Comparison of ENCODE assay signal across 25 mouse cellular contexts in genomic region chr11:55429973-55430372, GRCm38 (mm10). TPM values are rescaled to one million over a fixed set of nuclear protein-coding genes. Genes with fewer than 3 reads are reported as not detected.
DNase-seq lines count a peak whose midpoint lies in the region; ATAC-seq lines count a peak whose summit lies in the region.
"Had no signal": no experiment of that assay in that cellular context is flagged by ENCODE, and none has a peak within 500 bp of the region (broad histone marks: within the 10 kb centered on the region; RNA-seq: fewer than 3 reads in every experiment).

No protein-coding gene starts in this region.

- ATAC-seq in forebrain, embryonic 11.5 days (replicated peaks; ENCODE audit: low FRiP score): no peak
- no peak for ATAC-seq in heart, embryonic 11.5 days (replicated peaks; ENCODE audit: insufficient number of reproducible peaks, low FRiP score, low TSS enrichment)
- no peak for ATAC-seq in hindbrain, embryonic 16.5 days
- ATAC-seq: activated CD4-positive, CD25-positive, alpha-beta regulatory T cell, adult 4 months; CD4-positive, CD25-positive, alpha-beta regulatory T cell, adult 4 months; forebrain, embryonic 13.5 days; forebrain, embryonic 15.5 days; forebrain, postnatal 0 days; Patski had no signal

- H3K9me3 ChIP-seq in forebrain, embryonic 10.5 days: no peaks in the 10 kb centered on the region
- no peaks in the 10 kb centered on the region for H3K9me3 ChIP-seq in forebrain, embryonic 11.5 days (ENCODE audit: control insufficient read depth, low read length)
- H3K9me3 ChIP-seq in heart, embryonic 11.5 days (replicated peaks; ENCODE audit: control insufficient read depth, low read length): no peaks in the 10 kb centered on the region
- H3K9me3 ChIP-seq in hindbrain, embryonic 10.5 days: no peaks in the 10 kb centered on the region
- no peaks in the 10 kb centered on the region for H3K9me3 ChIP-seq in hindbrain, embryonic 16.5 days (ENCODE audit: control insufficient read depth, low read length)
- no peaks in the 10 kb centered on the region for H3K9me3 ChIP-seq in embryonic facial prominence, embryonic 10.5 days
- H3K9me3 ChIP-seq: embryonic facial prominence, embryonic 12.5 days; forebrain, embryonic 13.5 days; forebrain, embryonic 15.5 days; G1E had no signal

- H3K9ac ChIP-seq in forebrain, embryonic 11.5 days (ENCODE audit: low read length): no peak overlapping the region
- H3K9ac ChIP-seq in heart, embryonic 11.5 days (ENCODE audit: low read depth, low read length): no peak overlapping the region
- H3K9ac ChIP-seq in hindbrain, embryonic 16.5 days (ENCODE audit: low read depth, low read length): no peak overlapping the region
- H3K9ac ChIP-seq: embryonic facial prominence, embryonic 12.5 days; forebrain, embryonic 13.5 days; forebrain, embryonic 15.5 days; forebrain, postnatal 0 days had no signal

- no peak for DNase-seq in forebrain, embryonic 10.5 days (ENCODE audit: extremely low spot score, low spot score)
- DNase-seq in forebrain, embryonic 11.5 days (ENCODE audit: low spot score): no peak
- DNase-seq in heart, adult 11 months: peak; percentile 76
- no peak for DNase-seq in hindbrain, embryonic 10.5 days (ENCODE audit: low spot score)
- no peak for DNase-seq in embryonic facial prominence, embryonic 10.5 days (ENCODE audit: low spot score)
- DNase-seq: adrenal gland, adult 8-10 months; adrenal gland, postnatal 14 days; adrenal gland, postnatal 36 days; B cell, adult 2 months; cerebellum, adult 11-12 months; cerebellum, adult 2 months; cerebellum, adult 9-11 months; cerebellum, postnatal 14 days; cerebellum, postnatal 36 days; embryo, embryonic 11 days; forebrain, postnatal 0 days had no signal

- H3K4me2 ChIP-seq in forebrain, embryonic 11.5 days (ENCODE audit: low read depth, low read length, severe bottlenecking): no peak overlapping the region
- H3K4me2 ChIP-seq in heart, embryonic 11.5 days: no peak overlapping the region
- no peak overlapping the region for H3K4me2 ChIP-seq in hindbrain, embryonic 16.5 days (ENCODE audit: low read length)
- H3K4me2 ChIP-seq: embryonic facial prominence, embryonic 12.5 days; forebrain, embryonic 13.5 days; forebrain, embryonic 15.5 days had no signal

- H3K27me3 ChIP-seq in forebrain, embryonic 10.5 days (ENCODE audit: poor library complexity, severe bottlenecking): peaks cover 4% of the 10 kb centered on the region; the same call in 1 of the 2 replicates
- no peaks in the 10 kb centered on the region for H3K27me3 ChIP-seq in forebrain, embryonic 11.5 days (ENCODE audit: control insufficient read depth, insufficient read depth, low read length)
- no peaks in the 10 kb centered on the region for H3K27me3 ChIP-seq in heart, embryonic 11.5 days (ENCODE audit: control insufficient read depth, insufficient read depth, low read length)
- no peaks in the 10 kb centered on the region for H3K27me3 ChIP-seq in hindbrain, embryonic 10.5 days (ENCODE audit: insufficient read depth, poor library complexity, severe bottlenecking)
- H3K27me3 ChIP-seq in hindbrain, embryonic 16.5 days (replicated peaks; ENCODE audit: control insufficient read depth, insufficient read depth, low read length): no peaks in the 10 kb centered on the region
- no peaks in the 10 kb centered on the region for H3K27me3 ChIP-seq in embryonic facial prominence, embryonic 10.5 days (replicated peaks; ENCODE audit: low read depth, poor library complexity, severe bottlenecking)
- H3K27me3 ChIP-seq: embryonic facial prominence, embryonic 12.5 days; forebrain, embryonic 13.5 days; forebrain, embryonic 15.5 days; Patski had no signal

- 91% methylated on average over 2 of the region's 2 CpGs for WGBS in forebrain, embryonic 10.5 days
- WGBS in forebrain, embryonic 11.5 days: 93% methylated on average over 2 of the region's 2 CpGs
- 80% methylated on average over 2 of the region's 2 CpGs for WGBS in heart, embryonic 11.5 days (ENCODE audit: insufficient replicate concordance)
- WGBS in hindbrain, embryonic 10.5 days: 89% methylated on average over 2 of the region's 2 CpGs
- WGBS in hindbrain, embryonic 16.5 days: 90% methylated on average over 2 of the region's 2 CpGs
- WGBS in embryonic facial prominence, embryonic 10.5 days: 91% methylated on average over 2 of the region's 2 CpGs

- H3K27ac ChIP-seq in forebrain, embryonic 10.5 days: 0 out of 2 replicates have a peak overlapping the region, but pooled peaks have one; percentile 30
- H3K27ac ChIP-seq in forebrain, embryonic 11.5 days (ENCODE audit: low read depth, low read length): no peak overlapping the region
- no peak overlapping the region for H3K27ac ChIP-seq in heart, embryonic 11.5 days (ENCODE audit: low read depth, low read length)
- peak overlapping the region; percentile 35; the same call in 1 of the 2 replicates for H3K27ac ChIP-seq in hindbrain, embryonic 10.5 days
- no peak overlapping the region for H3K27ac ChIP-seq in hindbrain, embryonic 16.5 days (ENCODE audit: low read depth, low read length)
- H3K27ac ChIP-seq in embryonic facial prominence, embryonic 10.5 days (replicated peaks): peak overlapping the region; percentile 54; the same call in 1 of the 2 replicates
- H3K27ac ChIP-seq: forebrain, embryonic 13.5 days; forebrain, embryonic 15.5 days had no signal

- H3K4me3 ChIP-seq in forebrain, embryonic 10.5 days: no peak overlapping the region
- no peak overlapping the region for H3K4me3 ChIP-seq in forebrain, embryonic 11.5 days (ENCODE audit: low read depth, low read length)
- no peak overlapping the region for H3K4me3 ChIP-seq in heart, embryonic 11.5 days (ENCODE audit: low read depth, low read length)
- H3K4me3 ChIP-seq in hindbrain, embryonic 10.5 days: no peak overlapping the region
- no peak overlapping the region for H3K4me3 ChIP-seq in hindbrain, embryonic 16.5 days (ENCODE audit: low read length)
- H3K4me3 ChIP-seq in embryonic facial prominence, embryonic 10.5 days: no peak overlapping the region
- H3K4me3 ChIP-seq: embryonic facial prominence, embryonic 12.5 days; forebrain, embryonic 13.5 days; forebrain, embryonic 15.5 days had no signal

- no peaks in the 10 kb centered on the region for H3K36me3 ChIP-seq in forebrain, embryonic 10.5 days (replicated peaks)
- H3K36me3 ChIP-seq in forebrain, embryonic 11.5 days (ENCODE audit: control insufficient read depth, insufficient read depth, low read length): no peaks in the 10 kb centered on the region
- no peaks in the 10 kb centered on the region for H3K36me3 ChIP-seq in heart, embryonic 11.5 days (ENCODE audit: control insufficient read depth, insufficient read depth, low read length)
- H3K36me3 ChIP-seq in hindbrain, embryonic 10.5 days: no peaks in the 10 kb centered on the region
- H3K36me3 ChIP-seq in hindbrain, embryonic 16.5 days (ENCODE audit: control insufficient read depth, insufficient read depth, low read length): no peaks in the 10 kb centered on the region
- H3K36me3 ChIP-seq in embryonic facial prominence, embryonic 10.5 days (replicated peaks): no peaks in the 10 kb centered on the region
- H3K36me3 ChIP-seq: embryonic facial prominence, embryonic 12.5 days; forebrain, embryonic 15.5 days; G1E had no signal

- H3K4me1 ChIP-seq in forebrain, embryonic 10.5 days: peaks cover 27% of the 10 kb centered on the region
- H3K4me1 ChIP-seq in forebrain, embryonic 11.5 days (replicated peaks; ENCODE audit: control insufficient read depth, insufficient read depth, low read length): peaks cover 6% of the 10 kb centered on the region; the same call in 1 of the 2 replicates
- peaks cover 22% of the 10 kb centered on the region for H3K4me1 ChIP-seq in heart, embryonic 11.5 days (ENCODE audit: control insufficient read depth, insufficient read depth, low read length)
- H3K4me1 ChIP-seq in hindbrain, embryonic 10.5 days (replicated peaks): peaks cover 42% of the 10 kb centered on the region
- peaks cover 6% of the 10 kb centered on the region for H3K4me1 ChIP-seq in hindbrain, embryonic 16.5 days (ENCODE audit: control insufficient read depth, insufficient read depth, low read depth, low read length)
- H3K4me1 ChIP-seq in embryonic facial prominence, embryonic 10.5 days: peaks cover 30% of the 10 kb centered on the region

RNA-seq across cellular contexts. Expression of gene Sparc, which starts 7.0 kb away (rescaled TPM):
- polyA plus RNA-seq in forebrain, embryonic 10.5 days (2016; fragmentation: Nextera tagmentation; extraction: Ambion mirVana): 311 and 318 TPM in 2 replicates
- polyA plus RNA-seq in forebrain, embryonic 11.5 days (2014; fragmentation: Nextera tagmentation; extraction: Ambion mirVana): 348 and 407 TPM in 2 replicates
- 1,182 and 1,259 TPM in 2 replicates for polyA plus RNA-seq in heart, embryonic 11.5 days (2014; fragmentation: Nextera tagmentation; extraction: Ambion mirVana)
- polyA plus RNA-seq in hindbrain, embryonic 10.5 days (2016; fragmentation: Nextera tagmentation; extraction: Ambion mirVana): 400 and 454 TPM in 2 replicates
- 616 and 724 TPM in 2 replicates for polyA plus RNA-seq in hindbrain, embryonic 16.5 days (2015; fragmentation: Nextera tagmentation; extraction: Ambion mirVana)
- polyA plus RNA-seq in embryonic facial prominence, embryonic 10.5 days (2016; fragmentation: Nextera tagmentation; extraction: Ambion mirVana): 269 and 310 TPM in 2 replicates
- polyA plus RNA-seq: activated CD4-positive, CD25-positive, alpha-beta regulatory T cell, adult 4 months; G1E had no signal

RNA-seq across cellular contexts. Expression of gene Atox1, which starts 31.1 kb away (rescaled TPM):
- polyA plus RNA-seq in forebrain, embryonic 10.5 days (2016; fragmentation: Nextera tagmentation; extraction: Ambion mirVana): 215 and 218 TPM in 2 replicates
- 209 and 211 TPM in 2 replicates for polyA plus RNA-seq in forebrain, embryonic 11.5 days (2014; fragmentation: Nextera tagmentation; extraction: Ambion mirVana)
- 273 and 292 TPM in 2 replicates for polyA plus RNA-seq in heart, embryonic 11.5 days (2014; fragmentation: Nextera tagmentation; extraction: Ambion mirVana)
- polyA plus RNA-seq in hindbrain, embryonic 10.5 days (2016; fragmentation: Nextera tagmentation; extraction: Ambion mirVana): 269 and 322 TPM in 2 replicates
- 251 and 264 TPM in 2 replicates for polyA plus RNA-seq in hindbrain, embryonic 16.5 days (2015; fragmentation: Nextera tagmentation; extraction: Ambion mirVana)
- polyA plus RNA-seq in embryonic facial prominence, embryonic 10.5 days (2016; fragmentation: Nextera tagmentation; extraction: Ambion mirVana): 266 and 285 TPM in 2 replicates

RNA-seq across cellular contexts. Expression of gene G3bp1, which starts 39.5 kb away (rescaled TPM):
- polyA plus RNA-seq in forebrain, embryonic 10.5 days (2016; fragmentation: Nextera tagmentation; extraction: Ambion mirVana): 292 TPM in 2 replicates
- polyA plus RNA-seq in forebrain, embryonic 11.5 days (2014; fragmentation: Nextera tagmentation; extraction: Ambion mirVana): 267 and 273 TPM in 2 replicates
- polyA plus RNA-seq in heart, embryonic 11.5 days (2014; fragmentation: Nextera tagmentation; extraction: Ambion mirVana): 125 and 133 TPM in 2 replicates
- polyA plus RNA-seq in hindbrain, embryonic 10.5 days (2016; fragmentation: Nextera tagmentation; extraction: Ambion mirVana): 221 and 269 TPM in 2 replicates
- 86.6 and 101 TPM in 2 replicates for polyA plus RNA-seq in hindbrain, embryonic 16.5 days (2015; fragmentation: Nextera tagmentation; extraction: Ambion mirVana)
- 282 and 290 TPM in 2 replicates for polyA plus RNA-seq in embryonic facial prominence, embryonic 10.5 days (2016; fragmentation: Nextera tagmentation; extraction: Ambion mirVana)

Comparison
In these comparisons a context has a peak if more than half of its experiments do, and no peak if none do; other contexts are left out.
1. H3K27ac ChIP-seq: peak in forebrain, embryonic 10.5 days (single experiment), hindbrain, embryonic 10.5 days (single experiment) and embryonic facial prominence, embryonic 10.5 days (single experiment); none in forebrain, embryonic 11.5 days (single experiment), heart, embryonic 11.5 days (single experiment) and hindbrain, embryonic 16.5 days (single experiment).